Mouse (Mus musculus) G1E (cell line): ENCODE measurements around the gene Aldh1b1. TPM values are rescaled to one million over a fixed set of nuclear protein-coding genes. Genes with fewer than 3 reads are reported as not detected.

Experiments
- ATAC-seq: 2 replicates; pipeline ENCODE4 v1.8.0; 2016; ENCODE audit warnings: mild to moderate bottlenecking; ENCODE audit not compliant: insufficient number of reproducible peaks, poor library complexity, low FRiP score, severe bottlenecking; ENCODE audit errors: extremely low read depth
- DNase-seq: peaks from one replicate; pipeline ENCODE4 v3.0.0; 2012; ENCODE audit warnings: low spot score
- H3K27me3 ChIP-seq: 2 replicates; pipeline ENCODE4 v1.6.1; 2012; ENCODE audit warnings: mild to moderate bottlenecking, low read length, inconsistent platforms; ENCODE audit not compliant: insufficient read depth
- H3K36me3 ChIP-seq: replicated peaks from 2 replicates; pipeline ENCODE3; 2012; ENCODE audit warnings: mild to moderate bottlenecking, inconsistent platforms
- H3K4me1 ChIP-seq: 2 replicates; pipeline ENCODE4 v1.6.1; 2012; ENCODE audit warnings: low read depth, low read length, inconsistent platforms, mixed read lengths; ENCODE audit not compliant: insufficient read depth
- H3K4me3 ChIP-seq: 2 replicates; pipeline ENCODE4 v1.5.1; 2012; ENCODE audit warnings: low read depth, mild to moderate bottlenecking, inconsistent platforms, low read length, moderate library complexity, mixed read lengths
- H3K9me3 ChIP-seq: replicated peaks from 2 replicates; pipeline ENCODE4 v1.6.1; 2012; ENCODE audit warnings: inconsistent platforms
- CTCF ChIP-seq: IDR thresholded peaks from 2 replicates; pipeline ENCODE4 v1.5.1; 2012; ENCODE audit warnings: low read depth, low read length, inconsistent platforms, mixed read lengths
- GATA1 ChIP-seq: IDR thresholded peaks from 2 replicates; pipeline ENCODE4 v1.6.1; 2012; ENCODE audit warnings: borderline replicate concordance, low read length, inconsistent platforms, mixed read lengths
- GATA2 ChIP-seq: IDR thresholded peaks from 2 replicates; pipeline ENCODE4 v1.6.1; 2012; ENCODE audit warnings: low read depth, low read length, inconsistent platforms, borderline replicate concordance
- POLR2AphosphoS5 ChIP-seq: IDR thresholded peaks from 2 replicates; pipeline ENCODE4 v1.6.1; 2012; ENCODE audit warnings: low read depth, low read length, inconsistent platforms; ENCODE audit not compliant: insufficient replicate concordance
- TAL1 ChIP-seq: conservative IDR thresholded peaks from 2 replicates; pipeline ENCODE4 v1.6.1; 2012; ENCODE audit warnings: low read depth, low read length, inconsistent platforms, mixed read lengths
- polyA plus RNA-seq: library from polyadenylated mRNA; stranded (reverse); fragments of >175 nt; gene quantifications from 2 replicates; pipeline ENCODE4 v1.2.3, GENCODE M21; 2012
- total RNA-seq, 2 experiments: library from RNA; stranded (forward) in 1 of 2; stranded (reverse) in 1 of 2; fragments of 200-1000 nt in 1 of 2; fragments of >200 nt in 1 of 2; fragmentation: Nextera tagmentation in 1 of 2; gene quantifications; 2 replicates each; pipeline ENCODE4 v1.2.3; 2014 to 2017

Aldh1b1 gene
- total and polyA plus RNA-seq, 3 experiments: 0.66 TPM; not detected in 2

GRCm38 (mm10) chr4:45765121-45765564 lies 33.7 kb upstream of the Aldh1b1 start:
- no peak overlapping the region for H3K4me3 ChIP-seq
- no peaks in the 10 kb centered on the region for H3K9me3 ChIP-seq
- TF ChIP-seq CTCF (no peak), GATA1 (no peak), TAL1 (no peak), POLR2AphosphoS5 (no peak), GATA2 (no peak)
- ATAC-seq (no peak), DNase-seq (no peak)
- H3K4me1 ChIP-seq: no peaks in the 10 kb centered on the region
- peaks cover 47% of the 10 kb centered on the region for H3K27me3 ChIP-seq
- no peaks in the 10 kb centered on the region for H3K36me3 ChIP-seq

GRCm38 (mm10) chr4:45765565-45766201 lies 33.1 kb upstream of the Aldh1b1 start:
- TF ChIP-seq GATA2 (no peak), CTCF (no peak), GATA1 (no peak), TAL1 (no peak), POLR2AphosphoS5 (no peak)
- Histone ChIP-seq H3K36me3 (no peaks in the 10 kb centered on the region), H3K27me3 (peaks cover 52% of the 10 kb centered on the region), H3K4me1 (no peaks in the 10 kb centered on the region), H3K4me3 (no peak overlapping the region), H3K9me3 (no peaks in the 10 kb centered on the region)
- ATAC-seq: no peak
- DNase-seq: no peak

DNA sequence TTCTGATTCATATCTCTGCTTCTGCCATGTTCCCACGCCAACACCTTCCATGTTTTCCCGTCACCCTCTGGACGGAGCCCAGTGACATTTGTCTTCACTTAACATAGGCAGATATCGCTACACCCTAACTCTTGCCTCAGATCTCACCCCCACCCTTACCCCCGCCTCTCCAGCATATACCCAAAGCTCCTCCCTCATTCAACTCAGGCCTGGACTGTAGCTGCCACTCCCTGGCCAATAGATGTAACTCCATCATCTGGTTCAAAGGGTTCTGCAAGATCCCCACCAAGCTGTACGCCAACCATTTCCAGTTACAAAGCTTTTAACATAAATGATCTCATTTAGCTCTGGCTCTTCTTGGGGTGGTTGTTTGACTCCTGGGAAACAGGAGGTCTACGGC lies 32.0 kb upstream of the Aldh1b1 start:
- H3K36me3 ChIP-seq: no peaks in the 10 kb centered on the region
- no peaks in the 10 kb centered on the region for H3K4me1 ChIP-seq
- DNase-seq (no peak), ATAC-seq (no peak)
- TF ChIP-seq POLR2AphosphoS5 (no peak), CTCF (no peak), TAL1 (no peak), GATA2 (no peak), GATA1 (no peak)
- no peaks in the 10 kb centered on the region for H3K9me3 ChIP-seq
- peaks cover 47% of the 10 kb centered on the region for H3K27me3 ChIP-seq
- H3K4me3 ChIP-seq: no peak overlapping the region

- no peak overlapping the region for H3K4me3 ChIP-seq
- DNase-seq (no peak), ATAC-seq (no peak)
- no peaks in the 10 kb centered on the region for H3K4me1 ChIP-seq
- no peaks in the 10 kb centered on the region for H3K9me3 ChIP-seq
- TF ChIP-seq GATA1 (no peak), CTCF (no peak), GATA2 (no peak), POLR2AphosphoS5 (no peak), TAL1 (no peak)
- peaks cover 47% of the 10 kb centered on the region for H3K27me3 ChIP-seq
- H3K36me3 ChIP-seq: no peaks in the 10 kb centered on the region
These were observed 30.8 kb upstream of the Aldh1b1 start for GRCm38 (mm10) chr4:45767891-45768558.

- TF ChIP-seq GATA1 (no peak), GATA2 (no peak), TAL1 (no peak), CTCF (no peak), POLR2AphosphoS5 (no peak)
- H3K36me3 ChIP-seq: no peaks in the 10 kb centered on the region
- H3K9me3 ChIP-seq: no peaks in the 10 kb centered on the region
- ATAC-seq (no peak), DNase-seq (no peak)
- H3K4me1 ChIP-seq: no peaks in the 10 kb centered on the region
- H3K4me3 ChIP-seq: no peak overlapping the region
- H3K27me3 ChIP-seq: peaks cover 38% of the 10 kb centered on the region
These were observed 29.7 kb upstream of the Aldh1b1 start for GRCm38 (mm10) chr4:45769141-45769540.

- Histone ChIP-seq H3K36me3 (no peaks in the 10 kb centered on the region), H3K9me3 (no peaks in the 10 kb centered on the region), H3K27me3 (peaks cover 32% of the 10 kb centered on the region), H3K4me3 (no peak overlapping the region), H3K4me1 (no peaks in the 10 kb centered on the region)
- DNase-seq (no peak), ATAC-seq (no peak)
- TF ChIP-seq GATA1: no peak
- no peak for TF ChIP-seq GATA2
- no peak for TF ChIP-seq TAL1
- TF ChIP-seq CTCF: no peak
- no peak for TF ChIP-seq POLR2AphosphoS5
These were observed 28.8 kb upstream of the Aldh1b1 start for GRCm38 (mm10) chr4:45769791-45770637.
